Comparison of ENCODE assay signal across 19 mouse cellular contexts in genomic region chr5:139398786-139399185, GRCm38 (mm10). TPM values are rescaled to one million over a fixed set of nuclear protein-coding genes. Genes with fewer than 3 reads are reported as not detected.
DNase-seq lines count a peak whose midpoint lies in the region; ATAC-seq and TF ChIP-seq lines count a peak whose summit lies in the region.
"Had no signal": no experiment of that assay in that cellular context is flagged by ENCODE, and none has a peak within 500 bp of the region (broad histone marks: within the 10 kb centered on the region; RNA-seq: fewer than 3 reads in every experiment).

No protein-coding gene starts in this region.

- peak overlapping the region; percentile 48; the same call in 1 of the 2 replicates for H3K9ac ChIP-seq in heart, embryonic 14.5 days (ENCODE audit: low read length)
- H3K9ac ChIP-seq in liver, adult 2 months (ENCODE audit: low read depth, low read length), result peak overlapping the region; percentile 2; the same call in 1 of the 2 replicates
- H3K9ac ChIP-seq in midbrain, embryonic 13.5 days (replicated peaks), result no peak overlapping the region
- H3K9ac ChIP-seq in midbrain, postnatal 0 days (replicated peaks; ENCODE audit: low read length, poor library complexity, severe bottlenecking), result no peak overlapping the region
- H3K9ac ChIP-seq: forebrain, embryonic 13.5 days; limb, embryonic 15.5 days; neural tube, embryonic 13.5 days had no signal

- peaks cover 3% of the 10 kb centered on the region for H3K36me3 ChIP-seq in heart, embryonic 14.5 days (ENCODE audit: control insufficient read depth, insufficient read depth, low read length)
- no peaks in the 10 kb centered on the region for H3K36me3 ChIP-seq in liver, adult 2 months (ENCODE audit: control insufficient read depth, insufficient read depth, low read length)
- H3K36me3 ChIP-seq in midbrain, embryonic 13.5 days, result no peaks in the 10 kb centered on the region
- no peaks in the 10 kb centered on the region for H3K36me3 ChIP-seq in midbrain, postnatal 0 days (ENCODE audit: insufficient read depth, low read length)
- H3K36me3 ChIP-seq: limb, embryonic 15.5 days; neural tube, embryonic 13.5 days had no signal

- no peak for ATAC-seq in heart, embryonic 14.5 days (ENCODE audit: insufficient number of reproducible peaks, insufficient read depth, low FRiP score, low read depth)
- ATAC-seq in midbrain, embryonic 13.5 days, result peak; percentile 17; the same call in 1 of the 2 replicates
- no peak for ATAC-seq in midbrain, postnatal 0 days (ENCODE audit: low FRiP score)

- no peak overlapping the region for H3K27ac ChIP-seq in heart, embryonic 14.5 days (replicated peaks in 1 of 2; ENCODE audit: control insufficient read depth in 1 of 2, insufficient read depth in 1 of 2, low read depth in 2 of 2, low read length in 2 of 2)
- no peak overlapping the region for H3K27ac ChIP-seq in liver, adult 2 months (replicated peaks; ENCODE audit: insufficient read depth, low read depth, low read length)
- no peak overlapping the region for H3K27ac ChIP-seq in midbrain, embryonic 13.5 days
- H3K27ac ChIP-seq in midbrain, postnatal 0 days (ENCODE audit: low read depth, low read length), result no peak overlapping the region
- H3K27ac ChIP-seq: forebrain, embryonic 13.5 days; limb, embryonic 15.5 days; neural tube, embryonic 13.5 days had no signal

- no peak overlapping the region for H3K4me3 ChIP-seq in heart, embryonic 14.5 days (ENCODE audit: control insufficient read depth in 1 of 2, insufficient read depth in 1 of 2, low read depth in 1 of 2, low read length in 2 of 2)
- H3K4me3 ChIP-seq in liver, adult 2 months (ENCODE audit: insufficient read depth, low read depth, low read length), result no peak overlapping the region
- no peak overlapping the region for H3K4me3 ChIP-seq in midbrain, embryonic 13.5 days (replicated peaks)
- no peak overlapping the region for H3K4me3 ChIP-seq in midbrain, postnatal 0 days (ENCODE audit: low read depth, low read length)
- H3K4me3 ChIP-seq: forebrain, embryonic 13.5 days; limb, embryonic 15.5 days; neural tube, embryonic 13.5 days had no signal

- peaks cover 16 to 20% of the 10 kb centered on the region in 2 experiments for H3K4me1 ChIP-seq in heart, embryonic 14.5 days (ENCODE audit: control insufficient read depth in 2 of 2, insufficient read depth in 2 of 2, low read length in 2 of 2)
- H3K4me1 ChIP-seq in liver, adult 2 months (ENCODE audit: control insufficient read depth, insufficient read depth, low read length), result peaks cover 8% of the 10 kb centered on the region
- 0 out of 2 replicates have a peak, but pooled peaks cover 4% of the 10 kb centered on the region for H3K4me1 ChIP-seq in midbrain, embryonic 13.5 days (replicated peaks)
- no peaks in the 10 kb centered on the region for H3K4me1 ChIP-seq in midbrain, postnatal 0 days (ENCODE audit: insufficient read depth, low read length)

- H3K27me3 ChIP-seq in heart, embryonic 14.5 days (ENCODE audit: control insufficient read depth, insufficient read depth, low read length), result no peaks in the 10 kb centered on the region; the same call in 1 of the 2 replicates
- H3K27me3 ChIP-seq in liver, adult 2 months (ENCODE audit: control insufficient read depth, insufficient read depth, low read length), result no peaks in the 10 kb centered on the region
- H3K27me3 ChIP-seq in midbrain, embryonic 13.5 days, result no peaks in the 10 kb centered on the region
- no peaks in the 10 kb centered on the region for H3K27me3 ChIP-seq in midbrain, postnatal 0 days (ENCODE audit: insufficient read depth, low read length)
- H3K27me3 ChIP-seq: forebrain, embryonic 13.5 days; limb, embryonic 15.5 days; neural tube, embryonic 13.5 days had no signal

- H3K9me3 ChIP-seq in heart, embryonic 14.5 days (ENCODE audit: control insufficient read depth, low read length), result no peaks in the 10 kb centered on the region
- H3K9me3 ChIP-seq in midbrain, embryonic 13.5 days, result no peaks in the 10 kb centered on the region
- H3K9me3 ChIP-seq in midbrain, postnatal 0 days (ENCODE audit: low read length), result no peaks in the 10 kb centered on the region
- H3K9me3 ChIP-seq: forebrain, embryonic 13.5 days; limb, embryonic 15.5 days; neural tube, embryonic 13.5 days had no signal

- no peak for TF ChIP-seq CTCF in liver, adult 2 months (IDR thresholded peaks at IDR 0.05; ENCODE audit: low read depth, low read length)
- no peak for TF ChIP-seq CTCF in midbrain, postnatal 0 days (IDR thresholded peaks at IDR 0.05)

- no peak for TF ChIP-seq POLR2A in liver, adult 2 months (IDR thresholded peaks at IDR 0.05; ENCODE audit: extremely low read depth, insufficient read depth, low read length)

- peak overlapping the region; percentile 23; the same call in 1 of the 2 replicates for H3K4me2 ChIP-seq in heart, embryonic 14.5 days (ENCODE audit: low read length)
- H3K4me2 ChIP-seq in midbrain, embryonic 13.5 days (replicated peaks), result no peak overlapping the region
- no peak overlapping the region for H3K4me2 ChIP-seq in midbrain, postnatal 0 days (ENCODE audit: low read depth, low read length, poor library complexity, severe bottlenecking)
- H3K4me2 ChIP-seq: forebrain, embryonic 13.5 days; limb, embryonic 15.5 days; neural tube, embryonic 13.5 days had no signal

- 65% methylated on average over 5 of the region's 5 CpGs for WGBS in heart, embryonic 14.5 days
- WGBS in liver, adult 2 months, result 62% methylated on average over 5 of the region's 5 CpGs
- 84% methylated on average over 5 of the region's 5 CpGs for WGBS in midbrain, embryonic 13.5 days
- 82% methylated on average over 5 of the region's 5 CpGs for WGBS in midbrain, postnatal 0 days

- H3K79me2 ChIP-seq in liver, adult 2 months (ENCODE audit: control insufficient read depth, insufficient read depth, low read length), result no peaks in the 10 kb centered on the region

- peak; percentile 63 to 68 for DNase-seq in cerebellum, postnatal 14 days
- no peak for DNase-seq in cerebellum, postnatal 36 days
- DNase-seq in heart, postnatal 36 days, result no peak
- no peak for DNase-seq in liver, adult 2 months (ENCODE audit: extremely low read depth, low read depth, low spot score)
- DNase-seq in liver, result no peak
- DNase-seq in midbrain, postnatal 0 days (ENCODE audit: low spot score), result no peak

- intact Hi-C loops in heart, postnatal 36 days (cut with DNase I), result loop anchor here (1.0 kb wide), 1 partner anchor 34 kb away; no protein-coding TSS in a partner anchor

RNA-seq across cellular contexts. Expression of gene C130050O18Rik, which starts 6.3 kb away (rescaled TPM):
- polyA plus RNA-seq in heart, embryonic 14.5 days (2014; fragmentation: Nextera tagmentation; extraction: Ambion mirVana), result 0.32 and 0.36 TPM in 2 replicates
- under 1 TPM; 0.62 to 0.64 TPM for total RNA-seq in heart, postnatal 36 days (2021)
- 0.18 and 0.54 TPM in 2 replicates for total RNA-seq in liver, adult 2 months (2014; rRNA removed)
- 0.56 and 1.6 TPM in 2 replicates for polyA plus RNA-seq in liver, adult 2 months (2012; rRNA removed)
- polyA plus RNA-seq in midbrain, embryonic 13.5 days (2015; fragmentation: Nextera tagmentation; extraction: Ambion mirVana), result 0.13 TPM in 1 of 2 replicates, not detected in the other
- 0.19 TPM in 1 of 2 replicates, not detected in the other for total RNA-seq in midbrain, postnatal 0 days (2014; rRNA removed)
- polyA plus RNA-seq in midbrain, postnatal 0 days (2015; fragmentation: Nextera tagmentation; extraction: Ambion mirVana), result 0.17 TPM in 1 of 2 replicates, not detected in the other

RNA-seq across cellular contexts. Expression of gene Gpr146, which starts 21.3 kb away (rescaled TPM):
- polyA plus RNA-seq in heart, embryonic 14.5 days (2014; fragmentation: Nextera tagmentation; extraction: Ambion mirVana), result 9.3 and 9.5 TPM in 2 replicates
- total RNA-seq in heart, postnatal 36 days (2021), result 10 to 100 TPM; 43.6 to 56.2 TPM
- 36.5 and 57.1 TPM in 2 replicates for total RNA-seq in liver, adult 2 months (2014; rRNA removed)
- polyA plus RNA-seq in liver, adult 2 months (2012; rRNA removed), result 43.5 and 70.7 TPM in 2 replicates
- polyA plus RNA-seq in midbrain, embryonic 13.5 days (2015; fragmentation: Nextera tagmentation; extraction: Ambion mirVana), result 1.7 TPM in 2 replicates
- 4.1 and 5.6 TPM in 2 replicates for total RNA-seq in midbrain, postnatal 0 days (2014; rRNA removed)
- 3.0 and 3.9 TPM in 2 replicates for polyA plus RNA-seq in midbrain, postnatal 0 days (2015; fragmentation: Nextera tagmentation; extraction: Ambion mirVana)

RNA-seq across cellular contexts. Expression of gene Gper1, which starts 24.2 kb away (rescaled TPM):
- 1.3 and 1.8 TPM in 2 replicates for polyA plus RNA-seq in heart, embryonic 14.5 days (2014; fragmentation: Nextera tagmentation; extraction: Ambion mirVana)
- total RNA-seq in heart, postnatal 36 days (2021), result 1 to 10 TPM; 1.7 to 2.0 TPM
- 0.07 TPM in 1 of 2 replicates, not detected in the other for total RNA-seq in liver, adult 2 months (2014; rRNA removed)
- 0.02 and 0.05 TPM in 2 replicates for polyA plus RNA-seq in liver, adult 2 months (2012; rRNA removed)
- 6.0 and 7.5 TPM in 2 replicates for polyA plus RNA-seq in midbrain, embryonic 13.5 days (2015; fragmentation: Nextera tagmentation; extraction: Ambion mirVana)
- total RNA-seq in midbrain, postnatal 0 days (2014; rRNA removed), result 5.8 and 8.9 TPM in 2 replicates
- 5.8 and 7.1 TPM in 2 replicates for polyA plus RNA-seq in midbrain, postnatal 0 days (2015; fragmentation: Nextera tagmentation; extraction: Ambion mirVana)

RNA-seq across cellular contexts. Expression of gene Cyp2w1, which starts 46.4 kb away (rescaled TPM):
- not detected in 2 replicates for polyA plus RNA-seq in heart, embryonic 14.5 days (2014; fragmentation: Nextera tagmentation; extraction: Ambion mirVana)
- not detected for total RNA-seq in heart, postnatal 36 days (2021)
- total RNA-seq in liver, adult 2 months (2014; rRNA removed), result not detected in 2 replicates
- not detected in 2 replicates for polyA plus RNA-seq in liver, adult 2 months (2012; rRNA removed)
- polyA plus RNA-seq in midbrain, embryonic 13.5 days (2015; fragmentation: Nextera tagmentation; extraction: Ambion mirVana), result not detected in 2 replicates
- not detected in 2 replicates for total RNA-seq in midbrain, postnatal 0 days (2014; rRNA removed)
- polyA plus RNA-seq in midbrain, postnatal 0 days (2015; fragmentation: Nextera tagmentation; extraction: Ambion mirVana), result not detected in 2 replicates
- total RNA-seq: adrenal gland, postnatal 4 days; layer of hippocampus, postnatal 10 days; left cerebral cortex, postnatal 10 days; MEL; monocyte, adult 5-6 weeks had no signal
- polyA plus RNA-seq: forebrain, embryonic 13.5 days; gonadal fat pad, adult 2 months; hindbrain, embryonic 16.5 days; neural tube, embryonic 13.5 days; thymus, postnatal 0 days had no signal

RNA-seq across cellular contexts. Expression of gene Cox19, which starts 47.6 kb away (rescaled TPM):
- polyA plus RNA-seq in heart, embryonic 14.5 days (2014; fragmentation: Nextera tagmentation; extraction: Ambion mirVana), result 89.4 and 91.8 TPM in 2 replicates
- 10 to 100 TPM; 80.4 to 83.7 TPM for total RNA-seq in heart, postnatal 36 days (2021)
- 23.6 and 25.2 TPM in 2 replicates for total RNA-seq in liver, adult 2 months (2014; rRNA removed)
- polyA plus RNA-seq in liver, adult 2 months (2012; rRNA removed), result 82.4 and 86.1 TPM in 2 replicates
- 120 and 131 TPM in 2 replicates for polyA plus RNA-seq in midbrain, embryonic 13.5 days (2015; fragmentation: Nextera tagmentation; extraction: Ambion mirVana)
- 95.5 and 98.5 TPM in 2 replicates for total RNA-seq in midbrain, postnatal 0 days (2014; rRNA removed)
- 79.4 and 90.0 TPM in 2 replicates for polyA plus RNA-seq in midbrain, postnatal 0 days (2015; fragmentation: Nextera tagmentation; extraction: Ambion mirVana)

Comparison
In these comparisons a context has a peak if more than half of its experiments do, and no peak if none do; other contexts are left out.
1. DNase-seq: peak in cerebellum, postnatal 14 days (2 of 2); none in cerebellum, postnatal 36 days (0 of 2), heart, postnatal 36 days (0 of 2), liver, adult 2 months (single experiment), liver (single experiment) and midbrain, postnatal 0 days (single experiment).
2. H3K9ac ChIP-seq: peak in heart, embryonic 14.5 days (single experiment) and liver, adult 2 months (single experiment); none in midbrain, embryonic 13.5 days (single experiment) and midbrain, postnatal 0 days (single experiment).